Mouse (Mus musculus): ENCODE results near the gene Mtfr1l.

- TF ChIP-seq CTCF (IDR thresholded peaks at IDR 0.05; ENCODE audit: borderline replicate concordance, insufficient read depth, low read length): no peak
- TF ChIP-seq POLR2A (IDR thresholded peaks at IDR 0.05; ENCODE audit: low read depth, low read length): no peak
These were observed 32.4 kb upstream of the Mtfr1l start for GRCm38 (mm10) chr4:134567377-134568226.

All from embryonic fibroblast, embryonic 13.5 days (primary cell).